Mouse (Mus musculus): ENCODE data around the gene Srsf4.

Gene Srsf4

DNA sequence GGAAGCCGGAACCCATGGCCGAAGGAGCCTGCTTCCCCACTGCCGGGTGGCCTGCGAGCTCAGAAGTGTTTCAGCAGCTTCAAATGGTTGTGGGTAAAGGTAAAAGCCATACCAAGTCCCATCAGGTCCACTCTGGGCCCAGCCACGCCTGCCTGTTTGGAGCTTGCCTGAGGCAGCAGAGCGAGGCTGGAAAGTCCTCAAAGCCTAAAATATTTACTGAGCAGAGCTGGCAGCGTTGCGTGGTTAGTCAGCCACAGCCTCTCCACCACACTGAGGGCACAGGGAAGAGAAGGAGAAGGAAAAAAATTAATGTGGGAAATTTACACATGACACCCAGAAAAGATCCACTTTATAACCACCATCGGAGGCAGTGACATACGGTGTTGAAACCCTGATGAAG is 40.1 kb downstream of the Srsf4 start:
- in situ Hi-C loops (cut with MboI; ENCODE audit: unreplicated experiment in 2 of 2): no loop called here

DNA sequence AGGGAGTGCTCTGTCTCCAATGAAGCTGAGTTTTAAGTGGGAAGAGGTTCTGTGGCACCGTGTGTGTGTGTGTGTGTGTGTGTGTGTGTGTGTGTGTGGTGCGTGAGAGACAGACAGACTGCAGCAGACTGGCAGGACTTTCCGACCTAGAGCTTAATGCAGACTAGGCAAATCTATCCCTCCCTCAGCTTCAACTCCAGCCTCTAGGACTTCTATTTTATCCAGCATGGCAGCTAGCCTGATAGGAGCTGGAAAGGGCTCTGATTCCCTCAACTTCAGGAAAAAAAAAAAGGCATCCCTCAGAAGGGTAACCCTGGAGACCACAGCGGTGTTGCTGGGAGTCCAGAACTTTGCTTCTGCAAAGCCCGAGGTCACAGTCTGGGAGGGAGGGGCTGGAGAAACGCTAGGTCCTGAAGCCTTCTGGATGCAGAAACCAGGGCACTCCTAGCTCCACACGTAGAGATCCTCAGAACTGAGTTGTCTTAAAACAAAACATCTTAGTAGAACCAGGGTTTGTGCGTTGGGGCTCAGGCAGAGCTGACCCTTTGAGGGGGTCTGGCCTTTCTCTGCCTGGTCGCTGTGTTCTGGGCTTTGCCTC is 40.7 kb downstream of the Srsf4 start:
- in situ Hi-C loops (cut with MboI; ENCODE audit: unreplicated experiment in 2 of 2): no loop called here

DNA sequence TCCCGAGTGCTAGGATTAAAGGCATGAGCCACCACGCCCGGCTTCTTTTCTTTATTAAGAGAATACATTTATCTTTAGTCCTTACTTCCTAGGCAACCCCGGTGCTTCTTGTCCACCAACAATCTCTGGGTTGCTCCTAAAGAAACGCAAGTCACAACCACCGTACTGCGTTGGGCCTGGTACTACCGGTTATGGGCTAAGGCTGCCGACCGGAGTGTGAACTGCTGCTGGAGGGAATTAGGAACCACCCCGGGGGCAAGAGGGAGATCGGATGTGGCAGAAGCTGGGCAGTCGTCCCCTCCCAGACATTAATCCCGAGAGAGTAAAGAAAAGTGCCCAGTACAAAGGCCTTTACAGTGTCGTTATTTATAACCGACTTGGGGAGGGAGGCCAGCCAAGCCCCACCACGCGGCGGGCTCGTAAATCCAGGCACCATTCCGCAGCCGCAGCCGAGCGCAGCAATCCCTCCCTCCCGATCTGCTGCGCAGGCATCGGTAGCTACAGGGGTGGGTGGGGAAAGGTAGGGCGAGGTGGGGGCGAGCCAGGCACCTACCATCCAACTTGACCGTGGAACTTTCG is 41.6 kb downstream of the Srsf4 start:
- in situ Hi-C loops (cut with MboI; ENCODE audit: unreplicated experiment in 2 of 2): no loop called here

DNA sequence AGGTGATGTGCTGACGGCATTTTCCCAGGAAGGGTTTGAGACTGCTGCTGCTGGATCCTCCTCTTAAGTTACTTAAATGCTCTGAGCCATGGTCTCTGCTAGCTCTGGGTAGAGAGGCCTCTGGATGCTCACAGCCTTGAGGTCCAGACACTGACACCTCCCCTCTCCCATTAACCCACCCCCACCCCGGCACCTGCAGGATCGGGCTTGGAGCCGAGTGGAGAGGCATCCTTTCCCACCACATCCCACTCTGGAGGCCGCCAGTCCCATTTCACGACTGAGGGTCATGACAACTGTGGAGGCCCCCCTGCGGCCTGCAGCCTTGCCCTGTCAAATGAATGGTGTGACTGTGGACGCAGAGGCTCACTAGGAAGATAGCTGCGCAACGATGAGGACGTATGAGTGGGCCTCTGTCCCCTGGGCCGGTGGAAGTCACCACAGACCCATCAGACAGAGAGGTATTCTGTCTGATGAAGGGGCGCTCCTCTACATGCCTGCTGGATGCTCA is 42.5 kb downstream of the Srsf4 start:
- in situ Hi-C loops (cut with MboI; ENCODE audit: unreplicated experiment in 2 of 2): no loop called here

DNA sequence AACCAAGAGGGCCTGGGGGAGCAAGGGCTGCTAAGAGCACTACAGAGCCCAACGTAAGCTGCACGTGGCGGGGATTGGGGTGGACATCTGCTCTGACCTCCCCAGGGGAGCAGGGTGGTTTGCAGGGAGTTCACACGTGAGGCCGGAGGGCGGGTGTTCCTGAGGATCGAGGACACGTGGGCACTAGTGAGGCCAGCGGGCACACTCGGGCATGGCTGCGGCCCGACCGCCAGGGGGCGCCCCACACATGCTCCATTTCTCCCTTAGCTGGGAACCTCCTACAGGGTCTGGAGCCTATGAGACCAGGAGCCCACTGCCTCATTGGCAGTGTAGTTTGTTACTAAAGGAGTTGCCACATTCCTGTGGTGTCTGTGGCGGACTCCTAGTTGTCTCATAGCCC is 43.0 kb downstream of the Srsf4 start:
- in situ Hi-C loops (cut with MboI; ENCODE audit: unreplicated experiment in 2 of 2): no loop called here

DNA sequence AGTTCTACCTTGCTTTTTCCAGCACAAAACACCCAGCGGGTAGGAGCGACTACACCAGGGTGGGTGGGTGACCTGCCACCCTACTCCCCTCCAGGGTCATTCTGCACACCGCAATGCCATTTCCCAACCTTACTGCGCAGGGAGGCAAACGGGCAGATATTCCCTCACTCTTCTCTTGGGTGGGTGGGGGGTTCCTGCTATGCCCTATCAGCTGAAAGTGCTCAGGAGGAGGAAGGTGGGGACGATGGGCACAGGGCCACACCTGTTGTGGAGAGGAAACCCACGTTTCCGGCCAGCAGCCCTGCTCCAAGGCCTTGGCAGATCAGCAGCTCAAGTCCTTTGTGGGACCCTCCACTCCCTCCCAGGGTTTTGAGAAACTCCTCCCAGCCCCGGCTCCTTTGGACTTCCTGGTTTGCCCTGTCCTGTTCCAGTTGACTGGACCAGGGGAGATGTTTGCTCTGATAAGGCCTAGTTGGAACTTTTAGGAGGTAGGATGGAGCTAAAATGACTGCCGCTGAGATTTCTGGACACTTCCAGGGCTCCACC is 43.7 kb downstream of the Srsf4 start:
- in situ Hi-C loops (cut with MboI; ENCODE audit: unreplicated experiment in 2 of 2): no loop called here

DNA sequence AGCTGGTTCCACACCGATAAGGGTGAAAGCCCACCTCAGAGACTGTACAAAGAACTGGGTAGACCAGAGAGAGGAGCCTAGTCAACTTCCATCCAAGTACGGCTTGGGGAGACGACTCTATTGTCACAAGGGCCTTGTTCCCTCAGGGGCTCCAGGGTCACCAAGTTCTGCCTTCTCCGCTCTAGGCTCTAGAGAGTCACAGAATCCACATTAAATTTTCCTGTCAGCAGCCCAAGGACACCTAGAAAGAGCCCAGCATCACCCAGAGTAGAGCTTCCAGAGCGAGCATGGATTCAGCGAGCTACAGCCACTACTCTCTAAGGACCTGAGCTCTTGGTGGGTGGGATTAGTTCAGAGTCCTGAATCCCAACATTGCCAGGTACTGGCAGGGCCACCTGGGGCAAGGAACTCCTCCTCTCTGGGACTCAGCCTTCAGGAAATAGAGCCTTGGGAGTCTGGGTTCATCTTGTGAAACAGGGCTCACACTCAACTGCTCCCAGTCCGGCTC is 44.7 kb downstream of the Srsf4 start:
- in situ Hi-C loops (cut with MboI; ENCODE audit: unreplicated experiment in 2 of 2): no loop called here

DNA sequence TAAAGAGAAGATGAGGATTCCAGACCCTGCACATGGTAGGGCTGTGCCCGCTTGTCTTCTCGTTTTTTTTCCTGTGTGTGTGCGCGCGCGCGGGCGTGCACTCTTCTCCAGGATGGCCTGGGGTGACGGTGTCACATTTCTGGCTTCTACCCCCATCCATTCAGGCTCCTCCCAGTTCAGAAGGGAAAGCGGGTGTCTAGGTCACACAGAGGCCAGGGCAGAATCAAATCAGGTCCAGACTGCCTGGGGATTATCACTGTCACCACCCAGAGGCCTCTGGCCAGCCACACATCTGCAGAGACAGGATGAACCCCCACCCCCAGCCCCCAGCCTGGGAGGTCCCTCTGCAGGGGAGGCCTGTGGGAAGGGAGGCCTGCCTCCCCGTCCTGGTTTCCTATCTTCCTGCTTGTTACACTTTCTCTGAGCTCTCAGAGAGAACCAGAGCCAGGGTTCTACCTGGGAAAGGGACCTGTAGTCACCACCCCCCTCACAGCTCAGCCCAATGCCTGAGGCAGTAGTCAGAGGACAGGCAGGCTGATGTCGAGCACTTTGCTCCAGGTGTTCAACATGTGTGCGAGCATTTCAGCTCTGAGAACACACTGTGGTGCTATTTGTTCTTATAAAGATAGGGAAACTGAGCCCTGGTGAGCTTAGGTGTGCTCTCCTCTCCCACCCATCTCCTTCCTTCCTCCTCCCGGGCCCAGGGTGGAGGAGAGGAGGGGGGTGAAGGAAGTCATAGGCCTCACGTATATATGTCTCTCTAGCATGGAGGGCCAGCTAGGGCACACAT is 45.5 kb downstream of the Srsf4 start:
- in situ Hi-C loops (cut with MboI; ENCODE audit: unreplicated experiment in 2 of 2): no loop called here

DNA sequence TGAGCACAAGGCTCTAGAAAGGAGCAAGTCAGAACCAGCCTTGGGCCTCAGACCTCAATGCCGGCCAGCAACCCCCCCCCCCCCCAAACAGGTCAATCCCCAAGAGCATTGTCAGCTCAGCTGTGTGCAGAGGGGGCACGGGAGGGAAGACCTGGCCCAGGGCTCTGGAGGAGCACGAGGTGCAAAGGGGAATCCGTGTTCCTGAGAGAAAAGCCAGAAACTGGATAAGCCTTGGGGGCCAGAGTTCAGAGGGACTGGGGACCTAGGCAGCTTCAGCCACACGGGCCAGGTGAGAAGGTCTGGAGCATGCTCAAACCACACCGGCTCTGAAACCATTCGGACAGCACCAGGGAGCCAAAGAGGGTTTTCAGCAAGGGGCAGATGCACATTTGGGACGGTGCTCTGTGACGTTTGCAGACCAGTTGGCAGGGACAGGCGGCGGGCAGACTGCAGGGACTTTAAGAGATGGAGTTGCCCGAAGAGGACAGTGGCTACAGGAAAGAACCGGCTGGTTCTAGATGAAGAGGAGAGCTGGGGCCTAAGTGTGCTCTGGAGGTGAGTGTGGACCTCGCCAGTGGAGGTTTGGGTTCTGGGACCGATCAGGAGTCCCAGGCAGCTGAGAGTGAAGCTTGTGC is 46.2 kb downstream of the Srsf4 start:
- in situ Hi-C loops (cut with MboI; ENCODE audit: unreplicated experiment in 2 of 2): no loop called here

DNA sequence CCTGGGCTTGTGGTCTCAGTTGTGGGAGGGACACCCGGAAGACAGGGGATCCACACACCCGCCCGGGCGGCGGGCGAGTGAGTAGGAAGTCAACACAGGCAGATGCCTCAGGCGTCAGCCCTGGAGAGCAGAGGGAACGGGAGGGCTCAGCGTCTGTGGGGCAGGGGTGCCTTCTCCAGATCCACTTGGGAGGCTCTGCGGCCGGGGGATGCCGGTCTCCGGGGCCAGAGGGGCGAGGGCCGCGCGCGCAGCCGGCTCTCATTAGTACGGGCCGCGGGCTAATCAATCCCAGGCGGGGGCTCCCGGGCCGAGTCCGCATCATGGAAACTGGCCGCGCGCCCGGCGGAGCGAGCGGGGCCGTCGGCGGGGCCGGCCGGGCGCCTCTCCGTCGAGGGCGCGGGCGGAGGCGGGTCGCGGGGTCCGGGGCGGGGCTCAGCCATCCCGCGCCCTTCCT is 46.8 kb downstream of the Srsf4 start:
- in situ Hi-C loops (cut with MboI; ENCODE audit: unreplicated experiment in 2 of 2): no loop called here

DNA sequence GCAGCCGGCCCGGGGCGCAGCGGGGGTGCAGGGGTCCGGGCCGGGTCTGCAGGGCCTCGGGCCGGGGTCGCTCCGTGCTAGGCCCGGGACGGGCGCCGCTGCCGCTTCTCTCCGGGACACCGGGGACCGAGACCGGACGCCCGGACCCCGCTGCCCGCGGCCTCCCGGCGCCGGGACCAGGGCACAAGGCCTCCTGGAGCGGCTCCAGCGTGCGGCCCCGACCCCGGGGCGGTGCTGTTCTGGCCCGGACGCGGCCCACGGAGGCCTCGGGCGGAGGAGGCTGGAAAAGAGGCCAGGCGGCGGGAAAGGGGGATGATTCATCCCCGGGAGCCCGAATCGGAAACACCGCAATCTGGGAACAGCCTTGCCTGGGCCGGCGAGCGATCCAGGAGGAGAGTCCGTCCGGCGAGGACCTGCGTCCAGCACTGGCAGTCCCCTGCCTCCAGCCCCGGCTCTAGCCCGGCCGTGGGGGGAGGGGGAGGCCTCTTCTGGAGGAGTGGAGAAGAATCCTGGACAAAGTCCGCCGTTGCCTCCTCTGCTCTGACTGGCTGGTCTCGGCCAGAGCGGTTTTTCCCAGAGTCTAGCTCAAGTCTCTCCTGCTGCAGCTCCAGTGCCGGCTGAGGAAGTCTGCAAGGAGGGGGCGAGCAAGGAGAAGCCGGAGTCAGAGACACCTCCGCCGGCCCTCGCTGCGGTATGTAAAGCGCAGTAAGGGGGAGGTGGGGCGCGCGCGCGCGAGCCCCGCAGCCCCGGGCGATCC is 47.4 kb downstream of the Srsf4 start:
- in situ Hi-C loops (cut with MboI; ENCODE audit: unreplicated experiment in 2 of 2): no loop called here

DNA sequence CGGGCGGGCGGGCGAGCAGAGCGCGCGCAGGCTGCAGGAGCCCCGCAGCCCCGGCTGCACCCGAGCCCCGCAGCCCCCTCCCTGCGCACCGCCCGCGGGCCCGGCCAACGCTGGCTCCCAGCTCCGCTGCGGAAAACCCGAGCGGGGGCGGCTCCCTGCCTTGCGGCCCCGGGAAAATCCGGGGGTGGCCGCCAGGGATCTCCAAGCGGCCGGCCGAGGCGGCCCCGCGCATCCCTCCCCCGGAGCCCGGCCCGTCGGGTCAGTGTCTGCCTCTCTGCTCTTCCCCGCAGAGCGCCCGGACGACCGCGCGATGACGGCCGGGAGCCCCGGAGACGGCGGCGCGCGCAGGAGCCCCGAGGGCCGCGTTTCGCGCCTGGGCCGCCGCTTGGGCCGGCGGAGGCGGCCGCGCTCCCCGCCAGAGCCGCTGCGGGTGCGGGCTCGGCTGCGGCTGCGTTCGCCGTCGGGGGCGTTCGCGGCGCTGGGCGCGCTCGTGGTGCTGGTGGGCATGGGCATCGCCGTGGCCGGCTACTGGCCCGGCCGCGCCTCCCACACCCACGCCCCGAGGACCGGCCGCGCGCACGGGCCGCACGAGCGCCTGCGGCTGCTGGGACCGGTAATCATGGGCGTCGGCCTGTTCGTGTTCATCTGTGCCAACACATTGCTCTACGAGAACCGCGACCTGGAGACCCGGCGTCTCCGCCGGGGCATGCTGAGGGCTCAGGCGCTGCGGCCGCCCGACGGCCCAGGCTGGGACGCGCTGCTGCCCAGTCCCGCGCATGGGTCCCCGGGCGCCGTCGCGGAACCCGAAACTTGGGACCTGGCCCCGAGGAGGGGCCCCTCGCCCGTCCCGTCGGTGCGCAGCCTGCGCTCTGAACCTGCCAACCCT is 48.3 kb downstream of the Srsf4 start, which contains the start of gene Tmem200b:
TSS of gene Tmem200b (plus strand) at position 311 of the 886 bp plus-strand sequence.
- in situ Hi-C loops (cut with MboI; ENCODE audit: unreplicated experiment in 2 of 2): no loop called here

DNA sequence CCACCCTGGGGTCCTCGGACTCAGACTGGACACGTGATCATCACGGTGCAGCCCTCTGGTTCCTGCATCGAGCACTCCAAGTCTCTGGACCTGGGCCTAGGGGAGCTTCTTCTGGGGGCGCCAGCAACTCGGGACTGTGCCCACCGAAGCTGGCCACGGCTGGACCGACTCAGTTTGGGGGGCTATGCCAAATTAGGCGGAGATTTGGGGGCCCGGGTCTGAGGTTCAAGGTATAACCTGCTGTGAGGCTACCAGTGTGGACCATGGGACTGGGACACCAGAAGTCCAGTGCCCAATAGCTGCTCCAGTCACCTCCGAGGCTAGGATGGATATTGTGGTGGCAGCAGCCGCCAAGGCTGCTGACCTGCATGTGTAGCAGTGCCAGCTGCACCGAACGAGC is 49.0 kb downstream of the Srsf4 start:
- in situ Hi-C loops (cut with MboI; ENCODE audit: unreplicated experiment in 2 of 2): no loop called here

DNA sequence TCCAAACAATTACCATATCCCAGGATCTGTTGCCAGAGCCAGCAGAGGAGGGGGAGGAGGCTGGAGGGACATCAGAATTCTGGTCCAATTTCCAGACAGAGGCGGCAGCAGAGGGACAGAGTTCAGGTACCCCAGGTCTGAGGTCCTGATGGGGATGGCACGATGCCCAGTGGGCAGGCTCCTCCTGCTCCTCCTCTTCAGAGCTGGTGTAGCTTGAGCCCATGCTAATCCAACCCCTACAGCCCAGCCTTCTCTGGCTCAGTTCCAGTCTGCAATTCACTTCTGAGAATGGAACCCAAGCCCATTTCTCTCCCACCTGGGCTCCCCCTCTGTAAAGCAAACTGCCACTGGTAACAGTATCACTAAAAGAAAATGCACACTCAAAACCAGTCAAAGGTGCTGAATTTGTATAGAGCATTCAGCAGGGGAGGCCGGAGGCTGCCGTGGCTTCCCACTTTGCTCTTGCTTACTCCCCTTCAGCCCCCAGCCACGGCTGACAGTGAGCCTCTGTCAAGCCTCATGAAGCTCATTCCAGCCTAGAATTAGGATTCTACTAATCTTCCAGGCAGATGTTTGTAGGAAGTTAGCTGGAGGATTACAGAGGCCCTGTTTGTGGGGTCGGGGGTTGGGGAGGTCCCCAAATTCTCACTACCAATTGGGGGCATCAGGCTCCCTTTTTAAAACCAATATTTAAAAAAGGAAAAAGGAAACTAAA is 50.8 kb downstream of the Srsf4 start:
- in situ Hi-C loops (cut with MboI; ENCODE audit: unreplicated experiment in 2 of 2): no loop called here

DNA sequence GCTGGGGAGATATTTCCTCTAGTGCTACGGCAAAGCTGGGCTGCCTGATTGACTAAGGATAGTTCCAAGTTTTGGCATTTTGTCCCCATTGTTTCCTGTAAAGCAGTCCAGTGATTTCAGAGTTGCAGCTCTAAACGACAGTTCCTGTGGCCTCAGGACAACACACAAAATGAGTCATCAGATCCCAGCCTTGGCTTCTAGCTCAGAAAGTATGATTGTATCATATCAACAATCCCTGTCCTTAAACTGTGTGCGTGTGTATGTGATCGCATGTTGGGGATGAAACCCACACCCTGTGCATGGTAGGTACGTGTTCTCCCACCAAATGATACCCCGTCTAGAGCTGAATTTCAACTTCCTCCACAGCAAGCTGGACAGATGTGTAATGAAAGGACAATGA is 55.7 kb downstream of the Srsf4 start:
- in situ Hi-C loops (cut with MboI; ENCODE audit: unreplicated experiment in 2 of 2): loop anchor here in 1 of 2 experiments (5.0 kb wide), 1 partner anchor 38 kb away; no protein-coding TSS in a partner anchor

DNA sequence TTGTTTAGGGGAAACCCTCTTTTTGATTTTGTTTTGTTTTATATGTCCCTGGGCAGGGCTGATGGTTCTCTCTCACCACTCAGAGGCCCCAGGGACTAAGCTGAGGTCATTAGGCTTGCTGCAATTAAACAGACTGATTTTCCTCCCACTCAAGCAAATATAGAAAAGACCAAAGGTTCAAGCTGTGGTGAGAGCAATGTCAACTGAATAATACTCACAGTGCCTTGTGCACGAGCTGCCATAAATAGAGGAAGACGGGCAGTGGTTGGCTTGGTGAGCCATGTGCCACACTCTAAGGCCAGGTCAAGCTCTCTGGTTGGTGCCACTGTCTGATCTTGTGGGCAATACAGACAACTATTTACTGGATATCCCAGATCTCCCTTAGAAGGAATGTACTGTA is 66.0 kb downstream of the Srsf4 start:
- in situ Hi-C loops (cut with MboI; ENCODE audit: unreplicated experiment in 2 of 2): no loop called here

DNA sequence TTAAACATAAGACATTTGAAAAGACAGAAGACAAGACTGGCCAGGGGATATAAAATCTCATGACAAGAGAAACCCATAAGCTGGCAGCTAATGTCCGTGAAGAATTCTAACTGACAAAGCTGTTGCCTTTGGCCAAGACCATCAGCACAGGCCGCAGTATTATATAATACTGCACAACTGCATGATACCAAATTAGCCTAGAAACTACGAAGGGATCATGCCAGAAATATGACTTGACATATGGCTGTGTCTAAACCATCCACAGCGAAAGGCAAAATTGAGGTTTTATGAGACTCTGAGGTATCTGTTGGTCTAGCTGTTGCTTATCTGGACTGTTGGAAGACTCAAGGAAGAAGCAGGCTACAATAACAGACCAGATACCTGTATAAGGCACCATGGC is 67.4 kb downstream of the Srsf4 start:
- in situ Hi-C loops (cut with MboI; ENCODE audit: unreplicated experiment in 2 of 2): no loop called here

DNA sequence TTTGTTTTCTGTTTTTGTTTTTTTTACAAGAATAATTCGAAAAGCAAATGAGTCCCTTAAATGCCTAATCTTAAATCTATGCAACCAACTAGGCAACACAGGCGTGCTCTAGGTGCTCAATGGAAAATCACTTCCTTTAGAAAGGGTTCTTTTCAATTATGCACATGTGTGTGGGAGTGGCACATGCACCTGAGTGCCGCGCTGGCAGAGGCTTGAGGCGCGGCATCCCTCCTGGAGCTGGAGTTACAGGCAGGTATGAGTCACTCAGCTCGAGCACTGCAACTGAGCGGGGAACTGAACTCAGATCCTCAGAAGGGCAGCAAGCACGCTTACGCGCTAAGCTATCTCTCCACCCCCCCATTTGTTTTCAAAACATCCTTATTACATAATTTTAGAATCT is 74.4 kb downstream of the Srsf4 start:
- in situ Hi-C loops (cut with MboI; ENCODE audit: unreplicated experiment in 2 of 2): no loop called here

Data from v-Abl transformed pro-B cells (cell line).